Mouse (Mus musculus) hematopoietic multipotent progenitor cell, adult 10-12 weeks (in vitro differentiated cells): ENCODE data around the gene Cutal. TPM values are rescaled to one million over a fixed set of nuclear protein-coding genes. Genes with fewer than 3 reads are reported as not detected.

Experiments
- polyA plus RNA-seq: library from polyadenylated mRNA; stranded (reverse); fragments of >175 nt; gene quantifications from 2 replicates; pipeline ENCODE4 v1.2.3, GENCODE M21; 2012; ENCODE audit warnings: low replicate concordance

Gene Cutal
- polyA plus RNA-seq, result not detected in 2 replicates

DNA sequence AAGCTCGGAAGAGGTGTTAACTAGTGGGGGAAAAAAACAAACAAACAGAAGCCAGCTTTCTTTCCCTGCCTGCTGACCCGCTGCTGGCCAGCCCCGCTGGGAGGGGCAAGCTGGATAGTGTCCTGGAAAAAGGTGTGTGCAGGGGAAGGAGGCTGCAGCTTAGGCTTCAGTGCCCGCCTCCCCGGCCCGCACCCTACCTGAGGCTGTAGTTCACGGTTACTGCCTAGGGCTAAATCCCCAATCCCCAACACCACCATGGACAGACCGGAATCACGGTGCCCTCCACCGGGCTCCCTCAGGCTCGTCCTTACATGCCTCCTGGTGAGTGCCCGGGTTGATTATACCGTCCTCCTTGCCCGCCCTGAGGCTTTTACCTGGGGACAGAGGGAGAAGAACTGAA is at the start of gene Cutal:
Gene Cutal, plus strand, starts transcription at position 126 of the 400 bp plus-strand sequence.

GRCm38 (mm10) chr2:34825827-34826459 is 48.3 kb upstream of the Cutal start, which contains the start of gene Fbxw2:
Fbxw2 (minus strand) TSS chr2:34826311.

DNA sequence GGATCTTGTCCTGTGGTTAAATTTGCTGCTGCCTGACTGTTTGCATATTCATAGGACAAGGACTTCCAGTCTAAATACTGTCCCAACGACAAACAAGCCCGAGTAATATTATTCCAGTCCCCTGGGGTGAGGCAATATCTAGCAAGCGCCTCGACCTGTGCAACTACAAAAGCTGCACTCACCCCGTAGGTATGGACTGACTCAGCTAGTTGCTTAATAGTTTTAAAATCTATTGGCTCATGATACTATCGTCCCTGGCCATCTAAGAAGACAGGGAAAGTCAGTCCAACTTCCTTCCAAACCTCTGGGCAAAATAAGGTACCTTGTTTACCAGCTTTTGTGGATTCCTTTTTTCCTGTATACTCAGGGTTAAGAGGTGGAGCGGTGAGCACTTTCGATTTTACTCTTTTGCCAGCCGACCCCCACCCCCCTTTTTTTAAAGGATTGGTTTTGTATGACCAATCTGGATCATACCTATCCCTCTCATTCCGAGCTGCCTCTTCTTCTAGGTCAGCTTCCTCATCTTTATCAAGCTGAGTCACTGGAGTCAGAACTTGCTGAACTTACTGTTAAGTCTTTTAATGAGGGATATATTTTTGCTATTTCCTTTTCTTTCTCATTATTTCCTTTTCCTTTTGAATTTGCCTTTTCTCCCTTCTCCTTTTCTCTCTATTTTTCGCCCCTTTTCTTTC is 41.3 kb upstream of the Cutal start, which contains the start of gene Gm34653:
Gene Gm34653, plus strand, starts transcription at position 242 of the 692 bp plus-strand sequence.

GRCm38 (mm10) chr2:34874816-34875345 is 685 bp downstream of the Cutal start, which contains the start of gene Psmd5:
Psmd5 (minus strand) TSS chr2:34874968.

GRCm38 (mm10) chr2:34913218-34914068 is 39.2 kb downstream of the Cutal start, which contains the start of gene Phf19:
Phf19 (minus strand) TSS chr2:34914026.

Other genes with a start within 250 kb of the Cutal start
- gene Gapvd1, start 119.2 kb upstream of the Cutal start, polyA plus RNA-seq, result 14.3 and 27.0 TPM in 2 replicates
- gene Hspa5, start 102.4 kb upstream of the Cutal start, polyA plus RNA-seq, result 86.4 and 109 TPM in 2 replicates
- 3.0 and 9.8 TPM in 2 replicates for gene Rabepk, start 74.5 kb upstream of the Cutal start, polyA plus RNA-seq
- gene Fbxw2, start 48.1 kb upstream of the Cutal start, polyA plus RNA-seq, result 29.2 and 36.5 TPM in 2 replicates
- gene Gm34653, start 41.4 kb upstream of the Cutal start, polyA plus RNA-seq, result not detected in 2 replicates
- gene Psmd5, start 572 bp downstream of the Cutal start, polyA plus RNA-seq, result 5.7 and 6.0 TPM in 2 replicates
- 5.5 and 7.2 TPM in 2 replicates for gene Phf19, start 39.6 kb downstream of the Cutal start, polyA plus RNA-seq
- gene Traf1, start 87.4 kb downstream of the Cutal start, polyA plus RNA-seq, result 30.1 and 31.4 TPM in 2 replicates
- not detected in 2 replicates for gene Hc, start 187.0 kb downstream of the Cutal start, polyA plus RNA-seq
- gene AI182371, start 227.1 kb downstream of the Cutal start, polyA plus RNA-seq, result 0.39 TPM in 1 of 2 replicates, not detected in the other
- gene Cntrl, start 235.1 kb downstream of the Cutal start, polyA plus RNA-seq, result 22.8 and 29.2 TPM in 2 replicates